In the genomic region with DNA sequence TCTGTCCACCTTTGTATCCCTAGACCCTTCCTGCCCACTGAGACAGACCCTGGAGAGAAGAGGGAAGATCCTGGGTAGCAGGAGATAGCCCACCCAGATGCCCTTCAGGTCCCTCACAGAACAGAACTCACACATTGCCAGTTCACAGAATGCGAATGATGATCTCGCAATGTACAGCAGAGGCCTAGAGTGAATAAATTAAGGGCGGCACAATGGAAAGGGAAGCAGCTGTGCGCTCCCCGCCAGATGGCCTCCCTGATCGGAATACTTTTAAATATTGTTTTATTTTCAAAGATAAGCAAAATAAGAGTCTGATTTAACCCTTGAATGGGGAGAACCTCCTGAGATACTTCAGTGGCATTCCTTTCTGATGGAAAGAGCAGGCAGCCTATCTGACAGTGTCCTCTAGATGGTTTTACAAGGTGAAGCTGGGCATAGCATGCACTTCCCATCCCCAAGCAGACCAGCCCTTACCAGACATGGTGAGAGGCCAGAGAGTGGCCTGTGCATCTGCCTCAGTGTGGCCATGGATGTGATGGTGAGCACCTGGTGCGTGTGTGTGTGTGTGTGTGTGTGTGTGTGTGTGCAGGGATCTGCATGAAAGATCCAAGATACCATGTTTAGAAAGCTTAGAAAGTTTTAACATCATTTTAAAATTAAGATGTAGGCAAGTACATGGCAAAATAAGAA, we compare ENCODE assay signal across 9 mouse cellular contexts. TPM values are rescaled to one million over a fixed set of nuclear protein-coding genes. Genes with fewer than 3 reads are reported as not detected.
DNase-seq lines count a peak whose midpoint lies in the region; ATAC-seq and TF ChIP-seq lines count a peak whose summit lies in the region.
"Had no signal": no experiment of that assay in that cellular context is flagged by ENCODE, and none has a peak within 500 bp of the region (broad histone marks: within the 10 kb centered on the region; RNA-seq: fewer than 3 reads in every experiment).

No protein-coding gene starts in this region.

- H3K4me3 ChIP-seq in layer of hippocampus, adult 2 months, result no peak overlapping the region
- H3K4me3 ChIP-seq in embryonic facial prominence, embryonic 13.5 days, result no peak overlapping the region
- H3K4me3 ChIP-seq in hindbrain, embryonic 14.5 days (replicated peaks; ENCODE audit: low read length), result no peak overlapping the region
- H3K4me3 ChIP-seq in midbrain, postnatal 0 days (ENCODE audit: low read depth, low read length), result no peak overlapping the region

- H3K4me2 ChIP-seq in embryonic facial prominence, embryonic 13.5 days, result no peak overlapping the region
- H3K4me2 ChIP-seq in hindbrain, embryonic 14.5 days (replicated peaks), result no peak overlapping the region
- H3K4me2 ChIP-seq in midbrain, postnatal 0 days (ENCODE audit: low read depth, low read length, poor library complexity, severe bottlenecking), result no peak overlapping the region

- H3K9ac ChIP-seq in embryonic facial prominence, embryonic 13.5 days, result no peak overlapping the region
- no peak overlapping the region for H3K9ac ChIP-seq in hindbrain, embryonic 14.5 days
- no peak overlapping the region for H3K9ac ChIP-seq in midbrain, postnatal 0 days (replicated peaks; ENCODE audit: low read length, poor library complexity, severe bottlenecking)

- ATAC-seq in embryonic facial prominence, embryonic 13.5 days (ENCODE audit: insufficient number of reproducible peaks, insufficient read depth, low FRiP score, low TSS enrichment, low read depth), result no peak
- no peak for ATAC-seq in hindbrain, embryonic 14.5 days (ENCODE audit: low FRiP score)
- no peak for ATAC-seq in midbrain, postnatal 0 days (ENCODE audit: low FRiP score)
- no peak for ATAC-seq in megakaryocyte-erythroid progenitor cell, adult 5-6 weeks (replicated peaks; ENCODE audit: low FRiP score, low TSS enrichment, poor library complexity, severe bottlenecking)
- ATAC-seq: inflammation-experienced regulatory T-cells, adult 6 months had no signal

- peak overlapping the region; percentile 86 for H3K27ac ChIP-seq in layer of hippocampus, adult 2 months
- H3K27ac ChIP-seq in embryonic facial prominence, embryonic 13.5 days, result 0 out of 2 replicates have a peak overlapping the region, but pooled peaks have one; percentile 28
- H3K27ac ChIP-seq in hindbrain, embryonic 14.5 days, result peak overlapping the region; percentile 75
- H3K27ac ChIP-seq in midbrain, postnatal 0 days (ENCODE audit: low read depth, low read length), result no peak overlapping the region

- H3K9me3 ChIP-seq in embryonic facial prominence, embryonic 13.5 days, result no peaks in the 10 kb centered on the region
- H3K9me3 ChIP-seq in hindbrain, embryonic 14.5 days (ENCODE audit: control insufficient read depth, low read length), result no peaks in the 10 kb centered on the region
- H3K9me3 ChIP-seq in midbrain, postnatal 0 days (ENCODE audit: low read length), result no peaks in the 10 kb centered on the region

- 60% methylated on average over 7 of the region's 7 CpGs for WGBS in embryonic facial prominence, embryonic 13.5 days
- 28% methylated on average over 7 of the region's 7 CpGs for WGBS in hindbrain, embryonic 14.5 days
- 40% methylated on average over 7 of the region's 7 CpGs for WGBS in midbrain, postnatal 0 days

- H3K4me1 ChIP-seq in embryonic facial prominence, embryonic 13.5 days, result peaks cover 54% of the 10 kb centered on the region
- peaks cover 47% of the 10 kb centered on the region for H3K4me1 ChIP-seq in hindbrain, embryonic 14.5 days (replicated peaks; ENCODE audit: control insufficient read depth, insufficient read depth, low read length)
- peaks cover 8% of the 10 kb centered on the region; the same call in 1 of the 2 replicates for H3K4me1 ChIP-seq in midbrain, postnatal 0 days (ENCODE audit: insufficient read depth, low read length)

- no peaks in the 10 kb centered on the region for H3K27me3 ChIP-seq in embryonic facial prominence, embryonic 13.5 days
- H3K27me3 ChIP-seq in hindbrain, embryonic 14.5 days (ENCODE audit: control insufficient read depth, insufficient read depth, low read length), result no peaks in the 10 kb centered on the region
- H3K27me3 ChIP-seq in midbrain, postnatal 0 days (ENCODE audit: insufficient read depth, low read length), result no peaks in the 10 kb centered on the region

- DNase-seq in layer of hippocampus, adult 2 months (ENCODE audit: low spot score in 2 of 2), result peak; percentile 45 to 47
- no peak for DNase-seq in layer of hippocampus, postnatal 10 days (ENCODE audit: low spot score in 2 of 2)
- no peak for DNase-seq in hindbrain, embryonic 14.5 days (ENCODE audit: low spot score)
- peak; percentile 39 for DNase-seq in midbrain, postnatal 0 days (ENCODE audit: low spot score)
- DNase-seq in liver, result no peak
- DNase-seq in urinary bladder, adult 18-20 months (ENCODE audit: low spot score in 2 of 2), result no peak

- H3K36me3 ChIP-seq in embryonic facial prominence, embryonic 13.5 days, result peaks cover 10% of the 10 kb centered on the region; the same call in 1 of the 2 replicates
- H3K36me3 ChIP-seq in hindbrain, embryonic 14.5 days (replicated peaks; ENCODE audit: control insufficient read depth, insufficient read depth), result no peaks in the 10 kb centered on the region
- no peaks in the 10 kb centered on the region for H3K36me3 ChIP-seq in midbrain, postnatal 0 days (ENCODE audit: insufficient read depth, low read length)

- TF ChIP-seq CTCF in layer of hippocampus, adult 2 months (conservative IDR thresholded peaks at IDR 0.05), result no peak
- no peak for TF ChIP-seq CTCF in midbrain, postnatal 0 days (IDR thresholded peaks at IDR 0.05)

RNA-seq across cellular contexts. Expression of a gene that starts 32.8 kb away (rescaled TPM):
- 10 to 100 TPM; 50.7 to 53.3 TPM for total RNA-seq in layer of hippocampus, adult 2 months (2021)
- total RNA-seq in layer of hippocampus, postnatal 10 days (2021), result 10 to 100 TPM; 33.0 to 34.1 TPM
- 30.2 and 30.4 TPM in 2 replicates for polyA plus RNA-seq in embryonic facial prominence, embryonic 13.5 days (2015; fragmentation: Nextera tagmentation; extraction: Ambion mirVana)
- 16.3 and 17.1 TPM in 2 replicates for polyA plus RNA-seq in hindbrain, embryonic 14.5 days (2014; fragmentation: Nextera tagmentation; extraction: Ambion mirVana)
- 20.0 and 21.9 TPM in 2 replicates for total RNA-seq in midbrain, postnatal 0 days (2014; rRNA removed)
- polyA plus RNA-seq in midbrain, postnatal 0 days (2015; fragmentation: Nextera tagmentation; extraction: Ambion mirVana), result 8.4 TPM in 2 replicates
- 16.0 and 18.4 TPM in 2 replicates for total RNA-seq in megakaryocyte-erythroid progenitor cell, adult 5-6 weeks (2014; fragmentation: Nextera tagmentation)
- total RNA-seq in megakaryocyte-erythroid progenitor cell, adult 5-6 weeks (2017), result 11.0 and 13.8 TPM in 2 replicates

Comparison
In these comparisons a context has a peak if more than half of its experiments do, and no peak if none do; other contexts are left out.
1. DNase-seq: peak in layer of hippocampus, adult 2 months (2 of 2) and midbrain, postnatal 0 days (single experiment); none in layer of hippocampus, postnatal 10 days (0 of 2), hindbrain, embryonic 14.5 days (single experiment), liver (single experiment) and urinary bladder, adult 18-20 months (0 of 2).